Mouse (Mus musculus): ENCODE measurements around the gene Trmt61a. TPM values are rescaled to one million over a fixed set of nuclear protein-coding genes. Genes with fewer than 3 reads are reported as not detected.
"Not testable (repeated sequence)": the region's sequence is repeated elsewhere in the genome, so short reads cannot be mapped to it uniquely, and the experiment has no call there.

The Trmt61a gene
- polyA plus RNA-seq, 1 experiment: 40.6 TPM

GRCm38 (mm10) chr12:111660628-111661027, 17.3 kb upstream of the Trmt61a start:
- WGBS: 100% methylated on average over 1 of the region's 1 CpGs
- no peak for TF ChIP-seq CTCF (IDR thresholded peaks at IDR 0.05; ENCODE audit: extremely low read depth, insufficient read depth, insufficient read length, insufficient replicate concordance)
- Histone ChIP-seq H3K27me3 (ENCODE audit: control insufficient read depth, insufficient read depth, low read length) (no peaks in the 10 kb centered on the region), H3K4me1 (ENCODE audit: control insufficient read depth, insufficient read depth, insufficient read length) (no peaks in the 10 kb centered on the region), H3K27ac (ENCODE audit: insufficient read depth, low read length) (no peak overlapping the region), H3K4me3 (ENCODE audit: extremely low read depth, insufficient read depth, insufficient read length) (no peak overlapping the region), H3K36me3 (ENCODE audit: control insufficient read depth, insufficient read depth, low read length) (peaks cover 13% of the 10 kb centered on the region)
- no peak for DNase-seq (ENCODE audit: low read depth in 1 of 2, low spot score in 2 of 2)

- not testable (repeated sequence) for DNase-seq (ENCODE audit: low read depth in 1 of 2, low spot score in 2 of 2); H3K27me3 ChIP-seq (ENCODE audit: control insufficient read depth, insufficient read depth, low read length); H3K4me1 ChIP-seq (ENCODE audit: control insufficient read depth, insufficient read depth, insufficient read length); H3K36me3 ChIP-seq (ENCODE audit: control insufficient read depth, insufficient read depth, low read length); H3K4me3 ChIP-seq (ENCODE audit: extremely low read depth, insufficient read depth, insufficient read length); H3K27ac ChIP-seq (ENCODE audit: insufficient read depth, low read length)
- 92% methylated on average over 11 of the region's 11 CpGs for WGBS
These were observed 16.4 kb upstream of the Trmt61a start for GRCm38 (mm10) chr12:111661554-111661953.

GRCm38 (mm10) chr12:111663228-111664143, 14.4 kb upstream of the Trmt61a start:
- Histone ChIP-seq H3K4me1 (ENCODE audit: control insufficient read depth, insufficient read depth, insufficient read length) (no peaks in the 10 kb centered on the region), H3K27me3 (ENCODE audit: control insufficient read depth, insufficient read depth, low read length) (no peaks in the 10 kb centered on the region), H3K27ac (ENCODE audit: insufficient read depth, low read length) (no peak overlapping the region), H3K36me3 (ENCODE audit: control insufficient read depth, insufficient read depth, low read length) (no peaks in the 10 kb centered on the region; the same call in 1 of the 2 replicates), H3K4me3 (ENCODE audit: extremely low read depth, insufficient read depth, insufficient read length) (no peak overlapping the region)
- TF ChIP-seq POLR2A (IDR thresholded peaks at IDR 0.05; ENCODE audit: low read depth, low read length): no peak
- no peak for TF ChIP-seq CTCF (IDR thresholded peaks at IDR 0.05; ENCODE audit: extremely low read depth, insufficient read depth, insufficient read length, insufficient replicate concordance)
- WGBS: 81% methylated on average over 17 of the region's 17 CpGs
- DNase-seq (ENCODE audit: low read depth in 1 of 2, low spot score in 2 of 2): no peak

- no peak for TF ChIP-seq CTCF (IDR thresholded peaks at IDR 0.05; ENCODE audit: extremely low read depth, insufficient read depth, insufficient read length, insufficient replicate concordance)
- TF ChIP-seq POLR2A (IDR thresholded peaks at IDR 0.05; ENCODE audit: low read depth, low read length): no peak
- WGBS: 71% methylated on average over 6 of the region's 6 CpGs
- no peak for DNase-seq (ENCODE audit: low read depth in 1 of 2, low spot score in 2 of 2)
- no peak overlapping the region for H3K4me3 ChIP-seq (ENCODE audit: extremely low read depth, insufficient read depth, insufficient read length)
- no peaks in the 10 kb centered on the region for H3K36me3 ChIP-seq (ENCODE audit: control insufficient read depth, insufficient read depth, low read length)
- no peak overlapping the region for H3K27ac ChIP-seq (ENCODE audit: insufficient read depth, low read length)
- H3K4me1 ChIP-seq (ENCODE audit: control insufficient read depth, insufficient read depth, insufficient read length): no peaks in the 10 kb centered on the region
- H3K27me3 ChIP-seq (ENCODE audit: control insufficient read depth, insufficient read depth, low read length): no peaks in the 10 kb centered on the region
These were observed 13.7 kb upstream of the Trmt61a start for GRCm38 (mm10) chr12:111664144-111664634.

- Histone ChIP-seq H3K36me3 (ENCODE audit: control insufficient read depth, insufficient read depth, low read length) (no peaks in the 10 kb centered on the region), H3K4me3 (ENCODE audit: extremely low read depth, insufficient read depth, insufficient read length) (no peak overlapping the region), H3K4me1 (ENCODE audit: control insufficient read depth, insufficient read depth, insufficient read length) (no peaks in the 10 kb centered on the region), H3K27ac (ENCODE audit: insufficient read depth, low read length) (no peak overlapping the region), H3K27me3 (ENCODE audit: control insufficient read depth, insufficient read depth, low read length) (no peaks in the 10 kb centered on the region)
- TF ChIP-seq CTCF (IDR thresholded peaks at IDR 0.05; ENCODE audit: extremely low read depth, insufficient read depth, insufficient read length, insufficient replicate concordance) (no peak), POLR2A (IDR thresholded peaks at IDR 0.05; ENCODE audit: low read depth, low read length) (no peak)
- WGBS: 93% methylated on average over 13 of the region's 13 CpGs
- DNase-seq (ENCODE audit: low read depth in 1 of 2, low spot score in 2 of 2): no peak
These were observed 12.6 kb upstream of the Trmt61a start for GRCm38 (mm10) chr12:111665041-111665880.

GRCm38 (mm10) chr12:111666380-111666779, 11.5 kb upstream of the Trmt61a start:
- WGBS: 84% methylated on average over 13 of the region's 13 CpGs
- DNase-seq (ENCODE audit: low read depth in 1 of 2, low spot score in 2 of 2): no peak

More at GRCm38 (mm10) chr12:111666380-111666779, 11.5 kb upstream of the Trmt61a start:
- Histone ChIP-seq H3K27me3 (ENCODE audit: control insufficient read depth, insufficient read depth, low read length) (0 out of 2 replicates have a peak, but pooled peaks cover 2% of the 10 kb centered on the region), H3K4me3 (ENCODE audit: extremely low read depth, insufficient read depth, insufficient read length) (no peak overlapping the region), H3K4me1 (ENCODE audit: control insufficient read depth, insufficient read depth, insufficient read length) (peaks cover 5% of the 10 kb centered on the region; the same call in 1 of the 2 replicates), H3K27ac (ENCODE audit: insufficient read depth, low read length) (no peak overlapping the region), H3K36me3 (ENCODE audit: control insufficient read depth, insufficient read depth, low read length) (no peaks in the 10 kb centered on the region)
- no peak for TF ChIP-seq POLR2A (IDR thresholded peaks at IDR 0.05; ENCODE audit: low read depth, low read length)
